Mouse (Mus musculus): ENCODE measurements around the gene Pagr1b. TPM values are rescaled to one million over a fixed set of nuclear protein-coding genes. Genes with fewer than 3 reads are reported as not detected.

The Pagr1b gene
- total RNA-seq, 2 experiments from 2014 or later, result 1.7 TPM; not detected in 1

DNA sequence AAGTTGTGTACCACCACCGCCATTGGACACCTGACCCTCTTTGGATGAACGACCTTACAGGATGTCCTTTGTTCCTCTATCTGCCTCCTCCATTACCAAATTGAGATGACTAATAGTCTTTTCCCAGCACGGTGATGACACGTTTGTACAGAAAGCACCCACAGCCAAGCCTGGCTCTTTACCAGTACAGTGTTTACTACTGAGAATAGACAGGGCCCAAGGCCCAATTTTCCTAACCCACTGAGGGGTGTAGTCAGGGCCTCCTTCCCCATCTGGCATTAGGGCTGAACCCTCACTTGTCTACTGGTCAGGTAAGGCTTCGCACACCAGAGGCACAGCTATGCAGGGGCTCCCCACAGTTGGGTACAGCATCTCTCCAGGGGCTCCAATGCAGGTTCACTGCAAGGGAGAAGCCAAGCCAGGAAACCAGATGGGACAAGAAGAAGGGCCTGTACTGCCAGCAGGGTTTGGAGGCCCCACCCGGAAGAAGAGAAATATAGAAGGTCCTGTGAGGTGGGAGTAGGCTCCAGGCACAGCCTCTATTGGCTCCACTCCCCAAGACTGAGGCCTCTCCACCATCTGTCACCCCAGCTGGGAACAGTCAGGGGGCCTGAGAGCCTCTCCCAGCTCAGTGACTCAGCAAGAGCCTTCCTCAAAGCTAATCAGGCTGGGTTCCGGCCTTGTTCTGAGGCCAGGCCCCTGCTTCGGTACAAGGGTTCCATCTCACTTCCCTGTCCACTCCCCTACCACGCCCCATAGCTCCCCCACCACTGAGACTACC lies 7.9 kb downstream of the Pagr1b start:
- intact Hi-C loops (cut with DNase I), result loop anchor here (5.0 kb wide), 1 partner anchor 94 kb away; no protein-coding TSS in a partner anchor
- DNase-seq (ENCODE audit: low spot score), result peak; percentile 84

DNA sequence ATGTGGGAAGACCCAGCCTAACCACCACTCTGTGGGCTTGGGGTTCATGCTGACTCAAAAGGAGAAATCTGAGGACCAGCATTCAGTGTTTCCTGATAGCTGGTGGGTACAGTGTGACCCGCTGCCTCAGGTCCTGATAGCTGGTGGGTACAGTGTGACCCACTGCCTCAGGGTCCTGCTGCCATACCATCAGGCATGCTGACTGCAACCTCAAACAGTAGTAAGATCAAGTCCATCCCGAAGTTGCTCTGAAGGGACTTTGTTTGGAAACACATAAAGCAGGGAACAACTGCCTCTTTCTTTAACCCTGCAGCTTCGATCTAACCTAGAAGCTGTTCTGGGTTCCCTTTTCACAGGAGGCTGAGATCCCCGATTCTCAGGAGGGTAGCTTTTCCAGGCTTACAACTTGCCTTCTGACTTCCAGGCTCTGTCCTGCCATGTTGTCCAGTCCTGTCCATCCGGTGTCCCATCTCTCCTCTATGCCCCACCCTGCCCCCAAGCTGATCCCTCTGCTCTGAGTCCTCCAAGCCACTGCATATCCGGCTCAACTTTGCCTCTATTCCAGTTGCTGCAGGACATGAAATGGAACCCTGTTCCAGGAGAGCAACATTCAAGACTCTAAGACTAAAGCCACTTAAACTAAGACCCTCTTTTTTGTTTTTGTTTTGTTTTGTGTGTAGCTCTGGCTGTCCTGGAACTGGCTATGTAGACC lies 8.8 kb downstream of the Pagr1b start:
- intact Hi-C loops (cut with DNase I), result loop anchor here (5.0 kb wide), 1 partner anchor 95 kb away; no protein-coding TSS in a partner anchor
- DNase-seq (ENCODE audit: low spot score), result no peak

DNA sequence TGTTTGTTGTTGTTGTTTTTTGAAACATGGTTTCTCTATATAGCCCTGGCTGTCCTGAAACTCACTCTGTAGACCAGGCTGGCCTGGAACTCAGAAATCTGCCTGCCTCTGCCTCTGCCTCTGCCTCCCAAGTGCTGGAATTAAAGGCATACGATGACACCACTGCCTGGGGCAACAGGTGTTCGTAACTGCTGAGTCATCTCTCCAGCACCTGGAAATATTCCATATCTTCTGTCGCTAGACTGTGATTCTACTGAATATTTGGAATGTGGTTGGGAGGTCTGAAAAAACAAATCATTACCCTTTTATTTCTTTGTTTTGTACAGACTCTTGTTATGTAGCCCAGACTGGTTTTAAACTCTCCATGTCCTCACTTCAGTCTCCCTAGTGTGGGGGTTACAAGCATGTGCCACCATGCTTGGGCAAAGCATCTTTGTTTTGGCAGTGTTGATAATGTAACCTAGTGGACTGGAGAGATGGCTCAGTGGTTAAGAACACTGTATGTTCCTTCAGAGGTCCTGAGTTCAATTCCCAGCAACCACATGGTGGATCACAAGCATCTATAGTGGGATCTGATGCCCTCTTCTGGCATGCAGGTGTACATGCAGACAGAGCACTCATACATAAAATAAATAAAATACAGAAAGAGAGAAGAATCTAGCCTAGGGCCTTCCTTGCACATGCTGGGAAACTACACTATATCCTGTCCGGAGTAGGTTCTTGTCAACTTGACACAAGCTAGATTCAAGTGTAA lies 12.0 kb downstream of the Pagr1b start:
- intact Hi-C loops (cut with DNase I), result no loop called here
- no peak for DNase-seq (ENCODE audit: low spot score)

DNA sequence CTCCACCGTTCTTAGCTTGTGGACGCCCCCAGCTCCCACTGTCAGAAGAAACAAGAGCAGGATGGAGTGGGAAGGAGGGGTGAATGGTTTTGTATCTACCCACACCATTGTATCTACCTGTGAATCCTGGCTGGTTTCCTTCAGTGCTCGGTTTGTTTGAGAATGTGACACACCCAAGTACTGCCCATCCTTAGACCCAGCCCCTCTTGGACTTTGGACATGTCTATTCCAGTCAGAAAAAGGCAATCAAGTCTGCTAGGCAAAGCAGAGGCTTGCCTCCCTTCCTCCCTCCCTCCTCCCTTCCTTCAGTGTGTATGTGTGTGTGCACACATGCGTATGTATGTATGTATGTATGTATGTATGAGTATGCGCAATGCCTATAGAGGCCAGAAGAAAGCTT lies 12.7 kb downstream of the Pagr1b start:
- DNase-seq (ENCODE audit: low spot score), result no peak
- intact Hi-C loops (cut with DNase I), result no loop called here

DNA sequence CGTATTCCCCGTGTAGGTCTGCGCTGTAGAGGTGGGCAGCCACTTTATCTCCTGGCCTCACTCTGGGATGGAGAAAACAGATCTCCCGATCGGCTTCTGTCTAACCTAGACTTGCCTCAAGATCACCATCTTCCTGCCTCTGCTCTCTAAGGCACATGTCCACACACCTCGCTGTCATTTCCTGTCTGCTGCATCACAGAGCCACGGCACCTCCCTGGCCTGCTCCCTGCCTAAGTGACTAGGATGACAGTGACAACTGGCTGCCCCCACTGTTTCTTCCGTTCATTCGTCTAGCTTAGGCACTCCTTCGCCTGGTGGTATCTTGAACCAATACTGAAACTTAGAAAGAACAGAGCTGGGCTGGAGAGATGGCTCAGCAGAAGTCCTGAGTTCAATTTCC lies 16.7 kb downstream of the Pagr1b start:
- intact Hi-C loops (cut with DNase I), result no loop called here
- DNase-seq (ENCODE audit: low spot score), result no peak

DNA sequence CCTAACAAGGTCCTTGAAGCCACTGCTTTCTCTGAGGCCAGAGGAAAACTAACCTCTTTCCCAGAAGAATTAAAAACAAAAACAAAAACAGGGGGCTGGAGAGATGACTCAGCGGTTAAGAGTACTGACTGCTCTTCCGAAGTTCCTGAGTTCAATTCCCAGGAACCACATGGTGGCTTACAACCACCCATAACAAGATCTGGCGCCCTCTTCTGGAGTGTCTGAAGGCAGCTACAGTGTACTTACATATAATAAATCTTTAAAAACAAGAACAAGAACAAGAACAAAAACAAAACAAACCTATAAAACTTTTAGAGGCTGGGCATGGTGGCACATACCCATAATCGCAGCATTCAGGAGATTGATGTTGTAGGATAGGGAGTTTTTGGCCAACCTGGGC lies 19.8 kb downstream of the Pagr1b start:
- intact Hi-C loops (cut with DNase I), result no loop called here
- DNase-seq (ENCODE audit: low spot score), result no peak

DNA sequence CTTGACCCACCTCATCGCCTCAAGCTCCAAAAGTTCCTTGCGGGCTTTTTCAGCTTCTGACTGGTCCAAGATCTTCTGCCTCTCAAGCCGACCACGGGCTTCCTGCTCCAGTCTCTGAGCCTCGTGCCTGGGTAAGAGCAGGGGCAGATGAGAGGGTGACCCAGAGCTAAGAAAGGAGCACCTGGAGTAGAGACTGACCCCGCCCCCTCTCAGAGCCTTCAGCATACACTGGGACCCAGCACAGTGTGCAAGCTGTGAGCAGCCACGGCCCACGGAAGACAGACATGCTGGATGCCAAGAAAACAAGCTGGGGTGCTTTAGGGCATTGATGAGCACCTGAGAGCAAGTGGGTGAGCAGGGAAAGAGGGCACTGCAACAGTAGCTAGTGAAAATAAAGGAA lies 27.5 kb downstream of the Pagr1b start:
- no peak for DNase-seq (ENCODE audit: low spot score)
- intact Hi-C loops (cut with DNase I), result loop anchor here (5.0 kb wide), 1 partner anchor 113 kb away; no protein-coding TSS in a partner anchor

DNA sequence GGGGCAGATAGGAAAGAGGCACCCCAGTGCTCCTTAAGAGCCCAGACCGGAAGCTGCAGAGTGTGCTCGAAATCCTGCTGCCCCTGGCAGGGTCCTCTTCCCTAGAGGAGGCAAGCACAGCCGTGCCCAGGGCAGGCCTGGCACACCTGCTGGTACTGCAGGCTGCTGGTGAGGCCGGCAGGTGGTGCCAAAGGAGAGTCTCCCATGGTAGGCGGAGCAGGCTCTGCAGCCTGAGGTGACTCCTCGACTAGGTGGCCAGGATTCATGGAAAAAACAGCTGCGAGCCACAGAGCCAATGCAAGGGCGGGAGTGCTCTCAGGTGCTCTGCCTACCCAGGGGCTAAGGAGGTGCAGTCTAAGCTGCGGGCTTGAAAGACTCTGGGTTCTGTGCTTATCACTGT lies 30.0 kb downstream of the Pagr1b start:
- intact Hi-C loops (cut with DNase I), result loop anchor here (5.0 kb wide), 1 partner anchor 116 kb away; no protein-coding TSS in a partner anchor
- DNase-seq (ENCODE audit: low spot score), result no peak

- intact Hi-C loops (cut with DNase I), result loop anchor here (1.0 to 5.0 kb wide), 2 partner anchors 20 to 117 kb away; no protein-coding TSS in a partner anchor
- no peak for DNase-seq (ENCODE audit: low spot score)
These were observed 31.4 kb downstream of the Pagr1b start for GRCm38 (mm10) chr7:126984667-126985444.

GRCm38 (mm10) chr7:126983113-126983512 lies 33.2 kb downstream of the Pagr1b start:
- intact Hi-C loops (cut with DNase I), result no loop called here

DNA sequence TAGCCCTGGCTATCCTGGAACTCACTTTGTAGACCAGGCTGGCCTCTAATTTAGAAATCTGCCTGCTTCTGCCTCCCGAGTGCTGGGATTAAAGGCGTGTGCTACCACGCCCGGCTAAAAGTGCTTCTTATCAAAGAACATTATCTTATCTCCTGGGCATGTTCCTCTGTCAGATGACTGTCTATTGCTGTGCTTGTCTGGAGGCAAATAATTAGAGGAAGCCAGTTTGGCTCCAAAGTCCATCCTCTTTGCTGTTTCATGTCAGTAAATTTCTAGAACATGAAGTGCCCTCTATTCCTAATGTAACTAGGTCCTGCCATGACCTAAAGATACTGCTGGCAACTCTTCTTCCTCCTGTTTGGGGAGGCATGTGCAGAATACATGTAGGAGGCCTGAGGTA lies 34.2 kb downstream of the Pagr1b start:
- DNase-seq (ENCODE audit: low spot score), result no peak
- intact Hi-C loops (cut with DNase I), result no loop called here

More at GRCm38 (mm10) chr7:126983113-126983512, 33.2 kb downstream of the Pagr1b start:
- no peak for DNase-seq (ENCODE audit: low spot score)

- no peak for DNase-seq (ENCODE audit: low spot score)
These were observed 34.7 kb downstream of the Pagr1b start for GRCm38 (mm10) chr7:126981601-126982000.

GRCm38 (mm10) chr7:126978841-126979240 lies 37.4 kb downstream of the Pagr1b start:
- no peak for DNase-seq (ENCODE audit: low spot score)
- intact Hi-C loops (cut with DNase I), result no loop called here

More at GRCm38 (mm10) chr7:126981601-126982000, 34.7 kb downstream of the Pagr1b start:
- intact Hi-C loops (cut with DNase I), result no loop called here

DNA sequence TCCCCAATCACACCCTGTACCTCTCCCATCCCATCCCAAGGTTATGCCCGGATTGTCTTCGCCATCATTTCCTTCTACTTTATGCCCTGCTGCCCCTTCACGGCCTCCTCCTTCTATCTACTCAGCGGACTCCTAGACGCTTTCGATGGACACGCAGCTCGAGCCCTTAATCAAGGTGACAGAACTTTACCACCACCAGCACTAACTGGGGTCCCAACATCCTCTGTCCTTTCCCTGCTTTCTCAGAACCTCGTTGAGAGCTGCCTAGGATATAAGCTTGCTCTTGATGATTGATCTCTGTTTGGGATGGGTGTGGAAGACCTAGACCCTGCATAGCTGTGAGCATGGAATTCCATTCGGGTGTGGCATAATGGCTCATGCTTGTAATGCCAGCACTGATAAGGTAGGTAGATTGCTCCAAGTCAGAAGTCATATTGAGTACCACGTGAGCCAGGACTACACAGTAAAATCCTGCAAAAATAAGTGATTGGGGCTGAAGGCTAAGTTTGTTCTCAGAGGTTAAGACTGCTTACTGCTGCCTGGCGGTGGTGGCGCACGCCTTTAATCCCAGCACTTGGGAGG lies 39.3 kb downstream of the Pagr1b start:
- DNase-seq (ENCODE audit: low spot score), result no peak
- intact Hi-C loops (cut with DNase I), result loop anchor here (2.0 kb wide), 1 partner anchor 38 kb away; the partner anchor contains the start of gene Mvp

GRCm38 (mm10) chr7:126975950-126976866 lies 40.1 kb downstream of the Pagr1b start, which contains the start of gene Cdiptos:
Gene Cdiptos, minus strand, starts transcription at chr7:126976098.
- peak; percentile 88 for DNase-seq (ENCODE audit: low spot score)
- intact Hi-C loops (cut with DNase I), result loop anchor here (2.0 kb wide), 1 partner anchor 39 kb away; the partner anchor contains the start of gene Mvp

- DNase-seq (ENCODE audit: low spot score), result no peak
- intact Hi-C loops (cut with DNase I), result no loop called here
These were observed 40.6 kb downstream of the Pagr1b start, which contains the start of gene Cdipt for GRCm38 (mm10) chr7:126975893-126975949. Gene Cdipt, plus strand, starts transcription at chr7:126975914.

- DNase-seq (ENCODE audit: low spot score), result peak; percentile 28
- intact Hi-C loops (cut with DNase I), result no loop called here
These were observed 40.8 kb downstream of the Pagr1b start for GRCm38 (mm10) chr7:126975493-126975892.

DNA sequence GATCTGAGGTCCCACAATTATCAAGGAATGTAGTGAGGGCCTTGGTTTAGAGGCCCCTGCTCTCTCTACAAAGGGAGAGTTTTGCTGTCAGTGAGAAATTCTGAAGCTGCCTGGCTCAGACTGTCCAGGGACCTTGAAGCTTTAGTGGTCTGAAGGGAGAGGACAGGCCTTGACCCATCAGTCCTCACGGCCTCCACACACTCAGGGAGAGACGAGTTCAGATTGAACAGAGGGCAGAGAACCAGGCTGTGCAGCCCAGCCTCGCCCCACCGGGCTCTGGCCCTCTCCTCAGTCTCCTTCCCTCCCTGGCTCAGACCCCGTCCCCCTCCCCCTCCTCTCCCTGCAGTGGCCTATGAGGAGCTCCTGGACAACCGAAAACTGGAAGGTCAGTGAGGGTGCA lies 48.9 kb downstream of the Pagr1b start:
- DNase-seq (ENCODE audit: low spot score), result no peak
- intact Hi-C loops (cut with DNase I), result no loop called here
